ENCODE assay signal across 8 mouse cellular contexts in genomic region chr16:18348601-18349175, GRCm38 (mm10). TPM values are rescaled to one million over a fixed set of nuclear protein-coding genes. Genes with fewer than 3 reads are reported as not detected.
DNase-seq lines count a peak whose midpoint lies in the region; ATAC-seq lines count a peak whose summit lies in the region.

No protein-coding gene starts in this region.

- peaks cover 35% of the 10 kb centered on the region for H3K4me1 ChIP-seq in heart, embryonic 13.5 days
- H3K4me1 ChIP-seq in midbrain, embryonic 13.5 days (replicated peaks): peaks cover 61% of the 10 kb centered on the region

- peaks cover 31% of the 10 kb centered on the region for H3K27me3 ChIP-seq in heart, embryonic 13.5 days (replicated peaks)
- peaks cover 11% of the 10 kb centered on the region; the same call in 1 of the 2 replicates for H3K27me3 ChIP-seq in midbrain, embryonic 13.5 days

- H3K4me2 ChIP-seq in heart, embryonic 13.5 days: peak overlapping the region; percentile 96
- peak overlapping the region; percentile 78 for H3K4me2 ChIP-seq in midbrain, embryonic 13.5 days (replicated peaks)

- peak; percentile 59 for DNase-seq in adrenal gland, adult 2 months
- DNase-seq in adrenal gland, adult 8-10 months: no peak
- peak; percentile 44 for DNase-seq in urinary bladder, adult 2 months (ENCODE audit: low spot score)
- DNase-seq in urinary bladder, postnatal 4 days (ENCODE audit: low spot score in 2 of 2): no peak
- DNase-seq in left cerebral cortex, postnatal 4 days: peak; percentile 46
- no peak for DNase-seq in layer of hippocampus, adult 11-12 months (ENCODE audit: low spot score)

- intact Hi-C loops in left cerebral cortex, postnatal 4 days (cut with DNase I): loop anchor here (5.0 kb wide), 2 partner anchors 59 to 269 kb away; no protein-coding TSS in a partner anchor

- H3K4me3 ChIP-seq in heart, embryonic 13.5 days: peak overlapping the region; percentile 73
- H3K4me3 ChIP-seq in midbrain, embryonic 13.5 days (replicated peaks): peak overlapping the region; percentile 90

- WGBS in heart, embryonic 13.5 days: 2% methylated on average over 28 of the region's 28 CpGs
- under 1% methylated on average over 28 of the region's 28 CpGs for WGBS in midbrain, embryonic 13.5 days

- no peak overlapping the region for H3K27ac ChIP-seq in heart, embryonic 13.5 days (replicated peaks)
- 0 out of 2 replicates have a peak overlapping the region, but pooled peaks have one; percentile 35 for H3K27ac ChIP-seq in midbrain, embryonic 13.5 days

- peak overlapping the region; percentile 83 for H3K9ac ChIP-seq in heart, embryonic 13.5 days
- H3K9ac ChIP-seq in midbrain, embryonic 13.5 days (replicated peaks): peak overlapping the region; percentile 89

- no peaks in the 10 kb centered on the region for H3K36me3 ChIP-seq in heart, embryonic 13.5 days
- H3K36me3 ChIP-seq in midbrain, embryonic 13.5 days: peaks cover 9% of the 10 kb centered on the region; the same call in 1 of the 2 replicates

- H3K9me3 ChIP-seq in heart, embryonic 13.5 days: no peaks in the 10 kb centered on the region
- no peaks in the 10 kb centered on the region for H3K9me3 ChIP-seq in midbrain, embryonic 13.5 days

- ATAC-seq in heart, embryonic 13.5 days (ENCODE audit: extremely low read depth, insufficient number of reproducible peaks, low FRiP score, low TSS enrichment): no peak
- ATAC-seq in midbrain, embryonic 13.5 days: peak; percentile 2

RNA-seq across cellular contexts. Expression of gene Arvcf, which starts 0.7 kb away (rescaled TPM):
- total RNA-seq in adrenal gland, adult 2 months (2021): 10 to 100 TPM; 33.4 to 48.9 TPM
- polyA plus RNA-seq in adrenal gland, adult 2 months (2012; rRNA removed): 54.2 and 59.1 TPM in 2 replicates
- total RNA-seq in adrenal gland, adult 8-10 months (2022): 10 to 100 TPM; 25.5 to 67.0 (median 52.7) TPM
- polyA plus RNA-seq in urinary bladder, adult 2 months (2012; rRNA removed): 15.6 and 17.3 TPM in 2 replicates
- 31.8 and 32.0 TPM in 2 replicates for polyA plus RNA-seq in heart, embryonic 13.5 days (2015; fragmentation: Nextera tagmentation; extraction: Ambion mirVana)
- 10 to 100 TPM; 74.7 to 80.3 TPM for total RNA-seq in left cerebral cortex, postnatal 4 days (2021)
- polyA plus RNA-seq in midbrain, embryonic 13.5 days (2015; fragmentation: Nextera tagmentation; extraction: Ambion mirVana): 109 and 111 TPM in 2 replicates

RNA-seq across cellular contexts. Expression of gene Tango2, which starts 0.8 kb away (rescaled TPM):
- total RNA-seq in adrenal gland, adult 2 months (2021): 10 to 100 TPM; 36.1 to 37.1 TPM
- 40.6 and 51.1 TPM in 2 replicates for polyA plus RNA-seq in adrenal gland, adult 2 months (2012; rRNA removed)
- 10 to 100 TPM; 45.4 to 68.0 (median 52.7) TPM for total RNA-seq in adrenal gland, adult 8-10 months (2022)
- 36.6 and 43.0 TPM in 2 replicates for polyA plus RNA-seq in urinary bladder, adult 2 months (2012; rRNA removed)
- 47.9 and 54.3 TPM in 2 replicates for polyA plus RNA-seq in heart, embryonic 13.5 days (2015; fragmentation: Nextera tagmentation; extraction: Ambion mirVana)
- 10 to 100 TPM; 75.0 to 84.7 TPM for total RNA-seq in left cerebral cortex, postnatal 4 days (2021)
- 63.1 and 66.5 TPM in 2 replicates for polyA plus RNA-seq in midbrain, embryonic 13.5 days (2015; fragmentation: Nextera tagmentation; extraction: Ambion mirVana)

RNA-seq across cellular contexts. Expression of gene Dgcr8, which starts 59.6 kb away (rescaled TPM):
- total RNA-seq in adrenal gland, adult 2 months (2021): 10 to 100 TPM; 23.3 to 27.3 TPM
- polyA plus RNA-seq in adrenal gland, adult 2 months (2012; rRNA removed): 12.3 and 20.6 TPM in 2 replicates
- total RNA-seq in adrenal gland, adult 8-10 months (2022): 10 to 100 TPM; 24.4 to 48.7 (median 32.9) TPM
- polyA plus RNA-seq in urinary bladder, adult 2 months (2012; rRNA removed): 24.7 and 25.8 TPM in 2 replicates
- polyA plus RNA-seq in heart, embryonic 13.5 days (2015; fragmentation: Nextera tagmentation; extraction: Ambion mirVana): 20.1 and 20.4 TPM in 2 replicates
- total RNA-seq in left cerebral cortex, postnatal 4 days (2021): 10 to 100 TPM; 55.6 to 58.4 TPM
- polyA plus RNA-seq in midbrain, embryonic 13.5 days (2015; fragmentation: Nextera tagmentation; extraction: Ambion mirVana): 36.3 and 39.7 TPM in 2 replicates

Comparison
In these comparisons a context has a peak if more than half of its experiments do, and no peak if none do; other contexts are left out.
1. DNase-seq: peak in adrenal gland, adult 2 months (single experiment), urinary bladder, adult 2 months (single experiment) and left cerebral cortex, postnatal 4 days (single experiment); none in adrenal gland, adult 8-10 months (single experiment), urinary bladder, postnatal 4 days (0 of 2) and layer of hippocampus, adult 11-12 months (single experiment).